Mouse (Mus musculus) heart, embryonic 13.5 days (tissue): Measurements from ENCODE around the gene Htra3. TPM values are rescaled to one million over a fixed set of nuclear protein-coding genes. Genes with fewer than 3 reads are reported as not detected.

Experiments
- ATAC-seq: fragments of 200-750 bp; cut with Nextera tagmentation; 2 replicates; pipeline ENCODE4 v1.8.0; 2017; ENCODE audit warnings: moderate TSS enrichment; ENCODE audit not compliant: insufficient number of reproducible peaks, low FRiP score, low TSS enrichment; ENCODE audit errors: extremely low read depth
- H3K27ac ChIP-seq: fragments of 300-500 bp; sonication (generic); replicated peaks from 2 replicates; pipeline ENCODE4 v1.5.1; 2015; ENCODE audit warnings: moderate library complexity, mild to moderate bottlenecking, inconsistent platforms
- H3K27me3 ChIP-seq: fragments of 300-500 bp; sonication (generic); replicated peaks from 2 replicates; pipeline ENCODE4 v1.6.1; 2015; ENCODE audit warnings: mild to moderate bottlenecking, inconsistent platforms
- H3K36me3 ChIP-seq: fragments of 300-500 bp; sonication (generic); 2 replicates; pipeline ENCODE4 v1.6.1; 2015; ENCODE audit warnings: mild to moderate bottlenecking, inconsistent platforms
- H3K4me1 ChIP-seq: fragments of 300-500 bp; sonication (generic); 2 replicates; pipeline ENCODE4 v1.6.1; 2015; ENCODE audit warnings: inconsistent platforms
- H3K4me2 ChIP-seq: fragments of 300-500 bp; sonication (generic); 2 replicates; pipeline ENCODE4 v1.6.1; 2015; ENCODE audit warnings: inconsistent platforms, mild to moderate bottlenecking, moderate library complexity
- H3K4me3 ChIP-seq: fragments of 300-500 bp; sonication (generic); 2 replicates; pipeline ENCODE4 v1.5.1; 2015; ENCODE audit warnings: moderate library complexity, mild to moderate bottlenecking, inconsistent platforms
- H3K9ac ChIP-seq: fragments of 300-500 bp; sonication (generic); 2 replicates; pipeline ENCODE4 v1.6.1; 2015; ENCODE audit warnings: inconsistent platforms, mild to moderate bottlenecking, moderate library complexity
- H3K9me3 ChIP-seq: fragments of 300-500 bp; sonication (generic); 2 replicates; pipeline ENCODE4 v1.6.1; 2016; ENCODE audit warnings: inconsistent platforms
- WGBS: fragments of 180-500 bp; shearing (Covaris S2); methylation state at CpG from one replicate; pipeline ENCODE4 v1.1.7; 2015; ENCODE audit warnings: mixed read lengths; 5-methylcytosine and 5-hydroxymethylcytosine counted together
- polyA plus RNA-seq: library from polyadenylated mRNA; unstranded; fragments of >200 nt; fragmentation: Nextera tagmentation; extraction: Ambion mirVana; gene quantifications from 2 replicates; pipeline ENCODE4 v1.2.1, GENCODE M21; 2015

Htra3 gene
- 6.3 and 7.2 TPM in 2 replicates for polyA plus RNA-seq

DNA sequence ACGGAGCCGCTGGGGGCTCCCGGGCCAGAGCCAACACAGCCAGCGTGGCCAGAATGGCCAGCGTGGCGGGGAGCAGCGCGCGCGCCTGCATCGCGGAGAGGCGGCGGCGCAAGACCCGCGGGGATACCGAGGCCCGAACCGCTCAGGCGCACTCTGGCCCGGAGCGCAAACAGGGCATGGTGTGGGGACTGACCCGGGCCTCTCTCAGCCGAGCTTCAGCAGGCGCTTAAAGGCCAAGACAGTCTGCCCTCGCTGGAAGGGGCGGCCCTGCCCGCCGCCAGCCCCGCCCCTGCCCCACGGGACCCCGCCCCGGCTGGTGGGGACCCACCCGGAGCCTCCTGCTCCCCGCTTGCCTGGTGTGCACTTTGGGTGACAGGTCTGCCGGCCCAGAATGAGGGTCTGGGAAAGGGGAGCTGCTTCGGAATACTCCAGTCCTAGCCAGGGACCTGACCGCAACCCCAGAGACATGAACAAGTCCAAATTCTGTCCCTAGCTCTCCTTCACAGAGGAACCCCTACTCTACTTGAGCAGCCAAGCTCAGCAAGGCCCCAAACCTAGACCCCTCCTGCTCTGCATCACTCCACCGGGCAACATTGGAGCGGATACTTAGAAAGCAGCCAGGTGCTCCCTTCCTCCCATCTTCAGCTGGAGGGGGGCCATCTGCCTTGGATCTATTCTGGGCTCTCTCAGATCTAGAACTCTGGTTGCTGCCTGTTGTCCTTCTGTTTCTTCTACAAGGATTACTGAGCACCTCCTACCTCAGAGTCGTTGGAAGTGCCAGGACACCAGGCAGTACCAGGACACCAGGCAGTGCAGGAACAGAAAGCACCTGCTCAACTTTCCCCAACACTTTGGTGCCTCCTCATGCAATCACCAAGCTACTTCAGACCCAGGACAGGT lies at the start of gene Htra3:
Gene Htra3 (minus strand): TSS at position 527 of the 900 bp plus-strand sequence.
- H3K9me3 ChIP-seq: no peaks in the 10 kb centered on the region
- ATAC-seq: no peak
- H3K4me3 ChIP-seq: peak within 1 kb of the TSS; percentile 59
- peak within 1 kb of the TSS; percentile 95 for H3K4me2 ChIP-seq
- 8% methylated on average over 41 of the region's 42 CpGs for WGBS
- H3K27ac ChIP-seq: no peak within 1 kb of the TSS
- peaks cover 77% of the 10 kb centered on the region for H3K27me3 ChIP-seq
- H3K36me3 ChIP-seq: no peaks in the 10 kb centered on the region
- H3K9ac ChIP-seq: peak within 1 kb of the TSS; percentile 82
- peaks cover 24% of the 10 kb centered on the region for H3K4me1 ChIP-seq

- peaks cover 28% of the 10 kb centered on the region for H3K4me1 ChIP-seq
- peak overlapping the region; percentile 75 for H3K9ac ChIP-seq
- peak overlapping the region; percentile 89 for H3K27ac ChIP-seq
- ATAC-seq: 0 out of 2 replicates have a peak, but pooled peaks have one; percentile 44
- peak overlapping the region; percentile 63 for H3K4me2 ChIP-seq
- no peaks in the 10 kb centered on the region for H3K27me3 ChIP-seq
- H3K9me3 ChIP-seq: no peaks in the 10 kb centered on the region
- H3K4me3 ChIP-seq: peak overlapping the region; percentile 44
- no peaks in the 10 kb centered on the region for H3K36me3 ChIP-seq
- WGBS: 38% methylated on average over 11 of the region's 11 CpGs
Measured at GRCm38 (mm10) chr5:35728957-35729460, 49.4 kb upstream of the Htra3 start.

GRCm38 (mm10) chr5:35728344-35728956 lies 48.9 kb upstream of the Htra3 start:
- Histone ChIP-seq H3K9me3 (no peaks in the 10 kb centered on the region), H3K9ac (peak overlapping the region; percentile 75), H3K27ac (peak overlapping the region; percentile 89), H3K27me3 (no peaks in the 10 kb centered on the region), H3K36me3 (no peaks in the 10 kb centered on the region), H3K4me2 (peak overlapping the region; percentile 63), H3K4me3 (peak overlapping the region; percentile 44), H3K4me1 (peaks cover 29% of the 10 kb centered on the region)
- no peak for ATAC-seq
- 57% methylated on average over 12 of the region's 12 CpGs for whole genome bisulfite sequencing

- no peaks in the 10 kb centered on the region for H3K9me3 ChIP-seq
- no peaks in the 10 kb centered on the region for H3K36me3 ChIP-seq
- H3K27me3 ChIP-seq: no peaks in the 10 kb centered on the region
- peak overlapping the region; percentile 52; the same call in 1 of the 2 replicates for H3K9ac ChIP-seq
- no peak overlapping the region for H3K27ac ChIP-seq
- WGBS: 81% methylated on average over 5 of the region's 5 CpGs
- peak overlapping the region; percentile 63 for H3K4me2 ChIP-seq
- ATAC-seq: no peak
- peak overlapping the region; percentile 44 for H3K4me3 ChIP-seq
- H3K4me1 ChIP-seq: peaks cover 37% of the 10 kb centered on the region
Measured at GRCm38 (mm10) chr5:35727447-35727846, 47.9 kb upstream of the Htra3 start.

DNA sequence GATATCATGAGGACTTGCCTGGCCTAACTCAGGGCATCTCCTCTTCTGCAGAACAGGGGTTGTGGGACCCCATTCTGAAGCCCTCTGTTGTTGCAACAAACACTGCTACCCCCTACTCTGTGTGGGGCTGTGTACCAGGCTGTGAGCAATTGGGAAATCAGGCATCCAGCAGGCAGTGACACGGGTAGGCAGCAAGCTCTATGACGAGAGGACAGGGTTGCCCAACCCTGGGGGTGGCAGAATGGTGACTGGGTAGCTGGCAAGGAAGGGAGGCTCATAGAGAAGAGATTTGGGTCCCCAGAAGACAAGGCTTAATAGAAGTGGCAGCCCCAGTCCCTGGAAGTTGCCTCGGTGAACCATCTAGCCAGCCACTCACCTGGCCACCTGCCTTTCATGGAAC lies 46.3 kb upstream of the Htra3 start:
- 73% methylated on average over 3 of the region's 3 CpGs for WGBS
- H3K27ac ChIP-seq: no peak overlapping the region
- peaks cover 49% of the 10 kb centered on the region for H3K4me1 ChIP-seq
- no peaks in the 10 kb centered on the region for H3K9me3 ChIP-seq
- 0 out of 2 replicates have a peak, but pooled peaks cover 4% of the 10 kb centered on the region for H3K36me3 ChIP-seq
- no peak overlapping the region; the same call in 1 of the 2 replicates for H3K4me2 ChIP-seq
- ATAC-seq: no peak
- H3K4me3 ChIP-seq: no peak overlapping the region
- H3K27me3 ChIP-seq: no peaks in the 10 kb centered on the region
- H3K9ac ChIP-seq: no peak overlapping the region

- Histone ChIP-seq H3K4me3 (no peak overlapping the region), H3K4me2 (no peak overlapping the region), H3K4me1 (peaks cover 57% of the 10 kb centered on the region), H3K36me3 (0 out of 2 replicates have a peak, but pooled peaks cover 4% of the 10 kb centered on the region), H3K9me3 (no peaks in the 10 kb centered on the region), H3K27ac (0 out of 2 replicates have a peak overlapping the region, but pooled peaks have one; percentile 73), H3K9ac (no peak overlapping the region), H3K27me3 (no peaks in the 10 kb centered on the region)
- WGBS: 70% methylated on average over 5 of the region's 5 CpGs
- ATAC-seq: no peak
Measured at GRCm38 (mm10) chr5:35723900-35724299, 44.3 kb upstream of the Htra3 start.

GRCm38 (mm10) chr5:35722654-35723053 lies 43.1 kb upstream of the Htra3 start:
- peak overlapping the region; percentile 73 for H3K27ac ChIP-seq
- peak overlapping the region; percentile 44; the same call in 1 of the 2 replicates for H3K9ac ChIP-seq
- no peak overlapping the region for H3K4me3 ChIP-seq
- no peaks in the 10 kb centered on the region for H3K27me3 ChIP-seq
- H3K9me3 ChIP-seq: no peaks in the 10 kb centered on the region
- 0% methylated on average over 2 of the region's 2 CpGs for WGBS
- H3K4me1 ChIP-seq: peaks cover 59% of the 10 kb centered on the region
- no peak overlapping the region for H3K4me2 ChIP-seq
- ATAC-seq: no peak
- 0 out of 2 replicates have a peak, but pooled peaks cover 4% of the 10 kb centered on the region for H3K36me3 ChIP-seq

DNA sequence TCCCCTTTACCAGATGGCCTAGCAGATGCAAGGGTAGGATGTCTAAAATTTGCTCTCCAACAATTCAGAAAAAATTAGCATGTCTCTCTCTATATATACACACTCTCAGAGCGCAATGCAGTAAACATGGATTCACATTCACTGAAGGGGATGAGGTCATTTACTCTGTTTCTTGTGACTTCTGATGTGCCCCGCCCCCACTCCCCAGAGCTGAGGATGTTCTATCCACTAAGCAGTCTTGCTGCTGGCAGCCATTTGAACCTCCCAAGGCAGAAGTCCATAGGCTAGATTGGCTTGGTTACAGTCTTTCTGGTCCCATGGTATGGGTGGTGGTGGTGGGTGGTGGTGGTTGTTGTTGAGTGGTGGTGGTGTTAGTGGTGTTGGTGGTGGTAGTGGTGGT lies 42.4 kb upstream of the Htra3 start:
- Histone ChIP-seq H3K4me3 (no peak overlapping the region), H3K9me3 (no peaks in the 10 kb centered on the region), H3K27ac (no peak overlapping the region), H3K4me1 (peaks cover 62% of the 10 kb centered on the region), H3K4me2 (no peak overlapping the region), H3K9ac (no peak overlapping the region), H3K36me3 (0 out of 2 replicates have a peak, but pooled peaks cover 4% of the 10 kb centered on the region), H3K27me3 (no peaks in the 10 kb centered on the region)
- 92% methylated on average over 2 of the region's 2 CpGs for WGBS
- ATAC-seq: no peak

DNA sequence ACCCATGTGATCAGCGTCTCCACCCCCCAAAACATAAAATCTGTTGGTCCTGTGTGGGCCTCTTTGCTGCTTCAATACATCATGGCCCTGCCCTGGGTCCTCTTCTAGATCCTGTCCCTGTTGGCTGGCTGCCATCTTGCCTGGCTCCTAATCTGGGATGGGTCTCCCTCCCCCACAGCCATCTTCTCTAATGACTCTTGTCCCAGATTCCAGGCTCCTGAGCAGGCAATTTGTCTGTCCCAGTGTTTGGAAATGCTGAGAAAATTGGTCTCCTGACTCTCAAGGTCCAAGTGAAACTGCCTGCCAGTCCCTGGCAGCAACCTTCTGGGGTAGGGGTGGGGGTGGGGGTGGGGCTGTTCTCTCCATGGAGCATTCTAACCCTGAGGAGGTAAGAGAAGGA lies 40.3 kb upstream of the Htra3 start:
- Histone ChIP-seq H3K27ac (no peak overlapping the region), H3K27me3 (0 out of 2 replicates have a peak, but pooled peaks cover 3% of the 10 kb centered on the region), H3K4me1 (peaks cover 59% of the 10 kb centered on the region), H3K9me3 (no peaks in the 10 kb centered on the region), H3K9ac (no peak overlapping the region), H3K36me3 (0 out of 2 replicates have a peak, but pooled peaks cover 7% of the 10 kb centered on the region), H3K4me3 (no peak overlapping the region), H3K4me2 (no peak overlapping the region)
- no peak for ATAC-seq
- WGBS: 67% methylated on average over 1 of the region's 1 CpGs

- ATAC-seq: no peak
Measured at GRCm38 (mm10) chr5:35719343-35719742, 39.8 kb upstream of the Htra3 start.

GRCm38 (mm10) chr5:35718817-35719216 lies 39.2 kb upstream of the Htra3 start:
- no peak for ATAC-seq

More at GRCm38 (mm10) chr5:35719343-35719742, 39.8 kb upstream of the Htra3 start:
- no peak overlapping the region for H3K27ac ChIP-seq
- H3K36me3 ChIP-seq: 0 out of 2 replicates have a peak, but pooled peaks cover 7% of the 10 kb centered on the region
- 0 out of 2 replicates have a peak, but pooled peaks cover 8% of the 10 kb centered on the region for H3K27me3 ChIP-seq
- H3K9ac ChIP-seq: no peak overlapping the region
- H3K4me3 ChIP-seq: no peak overlapping the region
- H3K4me2 ChIP-seq: no peak overlapping the region
- H3K4me1 ChIP-seq: peaks cover 59% of the 10 kb centered on the region
- no peaks in the 10 kb centered on the region for H3K9me3 ChIP-seq

More at GRCm38 (mm10) chr5:35718817-35719216, 39.2 kb upstream of the Htra3 start:
- Histone ChIP-seq H3K4me1 (peaks cover 59% of the 10 kb centered on the region), H3K9me3 (no peaks in the 10 kb centered on the region), H3K36me3 (0 out of 2 replicates have a peak, but pooled peaks cover 7% of the 10 kb centered on the region), H3K27ac (no peak overlapping the region), H3K27me3 (0 out of 2 replicates have a peak, but pooled peaks cover 9% of the 10 kb centered on the region), H3K9ac (no peak overlapping the region), H3K4me2 (no peak overlapping the region), H3K4me3 (no peak overlapping the region)
- WGBS: 60% methylated on average over 11 of the region's 11 CpGs
